Mouse (Mus musculus): ENCODE measurements around the gene Hsd11b1. TPM values are rescaled to one million over a fixed set of nuclear protein-coding genes. Genes with fewer than 3 reads are reported as not detected.

The Hsd11b1 gene
- polyA plus RNA-seq, 1 experiment from 2014 or later = 0.89 TPM

DNA sequence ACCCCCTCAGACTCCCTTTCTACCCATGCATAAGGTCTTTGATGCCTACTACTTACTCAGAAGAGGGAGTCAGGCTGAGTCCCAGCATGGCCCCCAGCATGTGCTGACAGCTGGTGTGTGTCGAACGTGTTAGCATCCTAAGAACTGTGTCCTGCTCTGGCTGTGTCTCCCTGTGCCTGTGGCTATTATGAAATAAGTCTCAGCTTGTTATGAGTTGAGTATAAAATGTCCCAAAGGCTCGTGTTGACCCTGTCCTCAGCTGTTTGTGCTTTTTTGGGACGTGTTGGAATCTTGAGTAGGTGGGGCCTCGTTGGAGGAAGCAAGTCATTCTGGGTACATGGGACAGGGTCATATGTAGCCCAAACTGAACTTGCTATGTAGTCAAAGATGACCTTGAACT, 49.8 kb downstream of the Hsd11b1 start:
- no peak overlapping the region for H3K27ac ChIP-seq
- WGBS (ENCODE audit: insufficient replicate concordance) = 55% methylated on average over 5 of the region's 5 CpGs
- H3K4me1 ChIP-seq = no peaks in the 10 kb centered on the region
- H3K36me3 ChIP-seq = no peaks in the 10 kb centered on the region
- no peak overlapping the region for H3K4me3 ChIP-seq
- no peaks in the 10 kb centered on the region for H3K27me3 ChIP-seq (replicated peaks)
- no peak for ATAC-seq
- H3K9me3 ChIP-seq (replicated peaks) = no peaks in the 10 kb centered on the region
- H3K4me2 ChIP-seq = no peak overlapping the region
- no peak overlapping the region for H3K9ac ChIP-seq

GRCm38 (mm10) chr1:193211371-193211770, 52.5 kb downstream of the Hsd11b1 start:
- Histone ChIP-seq H3K36me3 (no peaks in the 10 kb centered on the region), H3K27ac (no peak overlapping the region), H3K9me3 (replicated peaks) (no peaks in the 10 kb centered on the region), H3K4me3 (no peak overlapping the region), H3K9ac (no peak overlapping the region), H3K4me1 (no peaks in the 10 kb centered on the region), H3K27me3 (replicated peaks) (no peaks in the 10 kb centered on the region), H3K4me2 (no peak overlapping the region)
- ATAC-seq = no peak
- WGBS (ENCODE audit: insufficient replicate concordance) = 52% methylated on average over 5 of the region's 5 CpGs

DNA sequence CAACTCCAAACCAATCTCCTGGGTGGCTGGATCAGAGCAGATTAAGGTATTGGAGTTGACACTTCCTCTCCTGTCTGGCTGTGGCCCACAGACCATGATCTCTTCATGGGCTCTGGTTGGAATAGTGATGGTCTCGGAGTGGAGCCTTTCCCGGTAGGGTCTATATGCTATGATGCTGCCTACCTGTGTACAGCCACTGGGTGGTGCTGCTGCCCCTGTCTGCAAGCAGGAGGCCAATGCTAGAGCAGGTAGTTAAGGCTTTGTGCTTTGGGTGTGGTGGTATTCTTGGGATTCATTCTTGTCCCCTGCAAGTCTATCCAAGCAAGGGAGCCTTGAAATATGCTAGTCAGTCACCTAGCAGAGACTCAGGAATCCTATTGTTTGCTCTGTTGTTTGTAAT, 55.7 kb downstream of the Hsd11b1 start:
- Histone ChIP-seq H3K27ac (no peak overlapping the region), H3K36me3 (no peaks in the 10 kb centered on the region), H3K4me3 (no peak overlapping the region), H3K4me1 (0 out of 2 replicates have a peak, but pooled peaks cover 5% of the 10 kb centered on the region), H3K9me3 (replicated peaks) (no peaks in the 10 kb centered on the region), H3K9ac (no peak overlapping the region), H3K4me2 (no peak overlapping the region), H3K27me3 (replicated peaks) (no peaks in the 10 kb centered on the region)
- peak; percentile 36; the same call in 1 of the 2 replicates for ATAC-seq
- WGBS (ENCODE audit: insufficient replicate concordance) = 24% methylated on average over 2 of the region's 2 CpGs

DNA sequence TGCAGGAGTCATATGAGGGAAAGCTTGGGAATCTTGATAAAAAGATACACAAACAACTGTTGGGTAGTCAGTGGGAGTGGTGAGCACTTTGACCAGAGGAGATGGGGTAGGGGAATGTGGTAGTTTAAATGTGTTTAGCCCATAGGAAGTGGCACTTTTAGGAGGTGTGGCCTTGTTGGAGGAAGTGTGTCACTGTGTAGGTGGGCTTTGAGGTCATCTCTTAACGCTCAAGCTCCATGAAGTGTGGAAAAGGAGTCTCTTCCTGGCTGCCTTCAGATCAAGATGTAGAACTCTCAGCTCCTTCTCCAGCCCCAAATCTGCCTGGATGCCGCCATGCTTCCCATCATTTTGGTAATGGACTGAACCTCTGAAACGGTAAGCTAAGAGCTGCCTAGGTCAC, 56.4 kb downstream of the Hsd11b1 start, which contains the start of gene Lamb3:
Gene Lamb3, plus strand, starts transcription at position 197 of the 400 bp plus-strand sequence.
- Histone ChIP-seq H3K4me2 (no peak within 1 kb of the TSS), H3K9me3 (replicated peaks) (no peaks in the 10 kb centered on the region), H3K27me3 (replicated peaks) (no peaks in the 10 kb centered on the region), H3K27ac (no peak within 1 kb of the TSS), H3K4me1 (0 out of 2 replicates have a peak, but pooled peaks cover 5% of the 10 kb centered on the region), H3K9ac (no peak within 1 kb of the TSS), H3K36me3 (no peaks in the 10 kb centered on the region), H3K4me3 (no peak within 1 kb of the TSS)
- no peak for ATAC-seq
- WGBS (ENCODE audit: insufficient replicate concordance) = 62% methylated on average over 3 of the region's 3 CpGs

DNA sequence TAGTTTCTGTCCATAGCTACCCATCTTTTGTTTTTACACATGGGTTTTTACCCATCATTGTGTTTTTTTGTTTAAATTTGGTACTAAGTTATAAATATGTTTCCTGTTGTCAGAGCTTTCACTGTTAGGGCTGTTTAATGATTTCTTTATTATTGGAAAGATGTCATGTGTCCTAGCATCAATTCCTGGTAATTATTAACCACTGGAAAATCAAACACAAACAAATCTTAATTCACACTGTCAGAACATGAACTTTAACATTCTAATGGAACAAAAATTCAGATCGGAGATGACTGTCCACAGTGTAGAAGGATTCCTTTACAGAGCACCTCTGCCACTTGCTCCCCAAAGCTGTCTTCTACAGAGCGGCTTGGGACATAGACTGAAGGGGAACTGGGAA, 58.4 kb downstream of the Hsd11b1 start:
- H3K4me2 ChIP-seq = no peak overlapping the region
- no peak overlapping the region for H3K4me3 ChIP-seq
- H3K36me3 ChIP-seq = no peaks in the 10 kb centered on the region
- no peak overlapping the region for H3K27ac ChIP-seq
- no peak for ATAC-seq
- H3K9ac ChIP-seq = no peak overlapping the region
- no peaks in the 10 kb centered on the region for H3K9me3 ChIP-seq (replicated peaks)
- 76% methylated on average over 2 of the region's 2 CpGs for WGBS (ENCODE audit: insufficient replicate concordance)
- 0 out of 2 replicates have a peak, but pooled peaks cover 5% of the 10 kb centered on the region for H3K4me1 ChIP-seq
- H3K27me3 ChIP-seq (replicated peaks) = no peaks in the 10 kb centered on the region

DNA sequence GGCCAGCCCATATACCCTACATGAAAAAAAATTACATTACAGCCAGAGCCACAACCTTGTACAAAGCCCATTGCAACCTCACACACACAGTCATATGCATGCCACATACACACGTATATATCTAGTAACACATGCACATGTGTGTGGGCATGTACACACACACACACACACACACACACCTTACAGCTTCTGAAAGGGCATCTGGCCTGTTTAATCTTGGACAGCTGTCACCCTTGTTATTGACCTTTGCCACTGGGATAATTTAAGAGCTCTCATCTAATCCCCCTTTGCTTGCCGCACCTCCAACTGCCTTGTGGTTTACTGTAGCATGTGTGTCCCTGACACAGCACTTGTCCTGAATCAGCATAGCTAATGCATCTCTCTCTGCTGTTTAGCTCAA, 60.1 kb downstream of the Hsd11b1 start:
- WGBS (ENCODE audit: insufficient replicate concordance) = 51% methylated on average over 2 of the region's 2 CpGs
- Histone ChIP-seq H3K9me3 (replicated peaks) (no peaks in the 10 kb centered on the region), H3K9ac (no peak overlapping the region), H3K27me3 (replicated peaks) (no peaks in the 10 kb centered on the region), H3K4me1 (0 out of 2 replicates have a peak, but pooled peaks cover 5% of the 10 kb centered on the region), H3K4me3 (no peak overlapping the region), H3K27ac (no peak overlapping the region), H3K36me3 (no peaks in the 10 kb centered on the region), H3K4me2 (no peak overlapping the region)
- ATAC-seq = no peak

GRCm38 (mm10) chr1:193201383-193201778, 62.5 kb downstream of the Hsd11b1 start, which contains the start of gene Traf3ip3:
TSS of gene Traf3ip3 (minus strand) at chr1:193201703.
- H3K4me2 ChIP-seq = peak within 1 kb of the TSS; percentile 27
- peak within 1 kb of the TSS; percentile 46; the same call in 1 of the 2 replicates for H3K27ac ChIP-seq
- peak; percentile 69 for ATAC-seq
- H3K9ac ChIP-seq = no peak within 1 kb of the TSS
- peak within 1 kb of the TSS; percentile 24 for H3K4me3 ChIP-seq
- no peaks in the 10 kb centered on the region for H3K36me3 ChIP-seq
- H3K9me3 ChIP-seq (replicated peaks) = no peaks in the 10 kb centered on the region
- H3K4me1 ChIP-seq = peaks cover 16% of the 10 kb centered on the region
- 14% methylated on average over 5 of the region's 5 CpGs for WGBS (ENCODE audit: insufficient replicate concordance)
- H3K27me3 ChIP-seq (replicated peaks) = no peaks in the 10 kb centered on the region

GRCm38 (mm10) chr1:193200640-193201382, 63.1 kb downstream of the Hsd11b1 start:
- H3K27ac ChIP-seq = peak overlapping the region; percentile 46; the same call in 1 of the 2 replicates

DNA sequence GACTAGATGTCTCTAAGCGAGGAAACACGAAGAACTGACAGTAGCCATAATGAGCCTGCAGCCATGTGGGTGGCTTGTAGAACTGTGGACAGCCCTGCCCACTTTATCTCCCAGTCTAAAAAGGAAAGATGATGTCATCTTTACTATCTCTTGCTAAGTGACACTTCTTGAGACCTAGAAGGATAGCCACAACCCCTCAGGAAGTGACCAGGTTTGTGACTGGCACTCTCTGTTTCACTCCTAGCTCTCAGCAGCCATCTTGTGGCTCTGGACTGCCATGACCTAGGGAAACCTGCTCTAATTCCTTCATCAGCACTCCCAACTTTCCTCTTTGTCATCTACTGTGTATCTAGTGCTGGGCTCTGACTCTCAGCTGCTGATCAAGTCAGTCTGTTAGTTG, 65.6 kb downstream of the Hsd11b1 start:
- no peak overlapping the region for H3K9ac ChIP-seq
- no peak overlapping the region for H3K27ac ChIP-seq
- no peaks in the 10 kb centered on the region for H3K9me3 ChIP-seq (replicated peaks)
- peak; percentile 10; the same call in 1 of the 2 replicates for ATAC-seq
- H3K36me3 ChIP-seq = no peaks in the 10 kb centered on the region
- H3K4me3 ChIP-seq = no peak overlapping the region
- no peak overlapping the region for H3K4me2 ChIP-seq
- H3K27me3 ChIP-seq (replicated peaks) = no peaks in the 10 kb centered on the region
- WGBS (ENCODE audit: insufficient replicate concordance) = 70% methylated on average over 2 of the region's 2 CpGs
- peaks cover 12% of the 10 kb centered on the region for H3K4me1 ChIP-seq

More at GRCm38 (mm10) chr1:193200640-193201382, 63.1 kb downstream of the Hsd11b1 start:
- no peak for ATAC-seq
- no peaks in the 10 kb centered on the region for H3K27me3 ChIP-seq (replicated peaks)
- peak overlapping the region; percentile 24 for H3K4me3 ChIP-seq
- no peak overlapping the region for H3K9ac ChIP-seq
- H3K9me3 ChIP-seq (replicated peaks) = no peaks in the 10 kb centered on the region
- 37% methylated on average over 8 of the region's 8 CpGs for WGBS (ENCODE audit: insufficient replicate concordance)
- peak overlapping the region; percentile 27 for H3K4me2 ChIP-seq
- peaks cover 16% of the 10 kb centered on the region for H3K4me1 ChIP-seq
- no peaks in the 10 kb centered on the region for H3K36me3 ChIP-seq

DNA sequence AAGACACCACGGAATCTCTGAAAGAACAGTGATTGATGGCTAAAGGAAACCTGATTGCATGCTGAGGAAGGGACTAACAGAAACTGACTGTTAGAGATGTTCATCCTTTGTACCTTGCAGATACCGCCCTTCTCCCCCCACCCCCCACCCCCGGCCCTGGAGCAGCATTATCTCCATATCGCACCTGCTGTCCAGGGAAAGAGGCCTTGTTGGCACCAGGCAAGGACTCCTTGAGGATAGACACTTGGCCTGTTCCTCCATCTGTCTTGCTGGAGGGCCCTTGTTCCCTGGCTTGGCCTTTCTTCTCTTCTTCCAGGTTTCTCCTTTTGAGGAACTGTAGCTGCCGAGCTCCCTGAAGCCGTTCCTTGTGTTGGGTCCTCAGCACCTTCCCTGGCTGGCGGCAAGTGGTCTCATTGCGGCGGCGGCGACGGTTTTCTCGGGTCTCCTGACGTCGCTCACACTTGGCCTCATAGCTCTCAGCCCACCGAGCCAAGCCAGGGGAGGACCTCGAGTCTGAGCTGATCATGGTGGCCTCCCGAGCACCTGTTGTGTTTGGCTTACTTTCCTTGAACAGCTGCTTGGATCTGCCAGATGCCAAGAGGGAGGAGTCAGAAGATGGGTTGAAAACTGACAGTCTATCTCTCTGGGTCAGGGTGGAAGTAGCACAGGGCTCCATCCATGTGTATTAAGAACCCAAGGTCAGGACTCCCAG, 66.2 kb downstream of the Hsd11b1 start:
- Histone ChIP-seq H3K9me3 (replicated peaks) (no peaks in the 10 kb centered on the region), H3K4me2 (no peak overlapping the region)
- 72% methylated on average over 18 of the region's 18 CpGs for WGBS (ENCODE audit: insufficient replicate concordance)

GRCm38 (mm10) chr1:193195169-193195810, 68.6 kb downstream of the Hsd11b1 start:
- H3K4me3 ChIP-seq = no peak overlapping the region
- no peaks in the 10 kb centered on the region for H3K27me3 ChIP-seq (replicated peaks)
- ATAC-seq = no peak

More for the DNA sequence above, 66.2 kb downstream of the Hsd11b1 start:
- Histone ChIP-seq H3K36me3 (no peaks in the 10 kb centered on the region), H3K27ac (no peak overlapping the region), H3K4me1 (peaks cover 12% of the 10 kb centered on the region), H3K9ac (no peak overlapping the region), H3K4me3 (no peak overlapping the region), H3K27me3 (replicated peaks) (no peaks in the 10 kb centered on the region)
- ATAC-seq = no peak

More at GRCm38 (mm10) chr1:193195169-193195810, 68.6 kb downstream of the Hsd11b1 start:
- no peak overlapping the region for H3K4me2 ChIP-seq
- H3K36me3 ChIP-seq = no peaks in the 10 kb centered on the region
- peaks cover 12% of the 10 kb centered on the region for H3K4me1 ChIP-seq
- H3K9me3 ChIP-seq (replicated peaks) = no peaks in the 10 kb centered on the region
- H3K27ac ChIP-seq = no peak overlapping the region
- 57% methylated on average over 3 of the region's 3 CpGs for WGBS (ENCODE audit: insufficient replicate concordance)
- no peak overlapping the region for H3K9ac ChIP-seq
